Mouse (Mus musculus): Measurements from ENCODE around the gene Pafah1b1.

DNA sequence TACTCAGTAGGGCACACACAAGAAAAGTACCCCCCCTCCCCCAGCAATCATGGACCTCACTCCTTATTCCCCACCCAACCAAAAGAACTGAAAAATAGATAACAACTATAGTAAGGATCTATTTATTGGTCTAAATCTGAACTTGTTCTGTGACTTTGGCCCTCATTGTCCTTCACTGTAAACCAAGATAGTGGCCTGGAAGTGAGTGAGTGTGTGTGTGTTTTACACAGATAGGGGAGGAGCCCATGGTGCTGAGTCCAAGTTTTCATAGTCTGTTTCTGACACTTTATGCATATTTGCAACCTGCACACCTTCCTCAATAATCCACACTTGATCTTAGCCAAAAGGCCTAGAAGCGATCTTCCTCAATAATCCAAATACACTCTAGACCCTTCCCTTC is 75.8 kb downstream of the Pafah1b1 start:
- TF ChIP-seq CTCF (IDR thresholded peaks at IDR 0.05; ENCODE audit: borderline replicate concordance, insufficient read depth, low read length) (no peak), POLR2A (IDR thresholded peaks at IDR 0.05; ENCODE audit: low read depth, low read length) (no peak)

Measured in embryonic fibroblast, embryonic 13.5 days (primary cell).